Mouse (Mus musculus) neural tube, embryonic 13.5 days (tissue): Measurements from ENCODE around the gene Olfr60. TPM values are rescaled to one million over a fixed set of nuclear protein-coding genes. Genes with fewer than 3 reads are reported as not detected.

Experiments
- polyA plus RNA-seq: library from polyadenylated mRNA; unstranded; fragments of >200 nt; fragmentation: Nextera tagmentation; extraction: Ambion mirVana; gene quantifications from 2 replicates; pipeline ENCODE4 v1.2.1, GENCODE M21; 2015

The Olfr60 gene
- polyA plus RNA-seq, 1 experiment from 2014 or later: not detected

Other genes starting within 250 kb of the Olfr60 start
- 9.7 and 11.4 TPM in 2 replicates for gene Paox, start 245.9 kb downstream of the Olfr60 start, polyA plus RNA-seq
- gene Echs1, start 245.2 kb downstream of the Olfr60 start, polyA plus RNA-seq: 125 and 132 TPM in 2 replicates
- gene Mtg1, start 224.1 kb downstream of the Olfr60 start, polyA plus RNA-seq: 28.2 and 31.7 TPM in 2 replicates
- gene Sprn, start 206.8 kb downstream of the Olfr60 start, polyA plus RNA-seq: 9.4 and 13.1 TPM in 2 replicates
- gene Olfr522, start 196.9 kb downstream of the Olfr60 start, polyA plus RNA-seq: not detected in 2 replicates
- gene Olfr523, start 188.5 kb downstream of the Olfr60 start, polyA plus RNA-seq: not detected in 2 replicates
- gene Olfr524, start 155.7 kb downstream of the Olfr60 start, polyA plus RNA-seq: not detected in 2 replicates
- gene Cd163l1, start 143.4 kb downstream of the Olfr60 start, polyA plus RNA-seq: not detected in 2 replicates
- not detected in 2 replicates for gene 5830411N06Rik, start 114.4 kb downstream of the Olfr60 start, polyA plus RNA-seq
- not detected in 2 replicates for gene Olfr525, start 40.8 kb downstream of the Olfr60 start, polyA plus RNA-seq
- gene Olfr527, start 27.7 kb downstream of the Olfr60 start, polyA plus RNA-seq: not detected in 2 replicates
- gene Olfr530, start 14.7 kb upstream of the Olfr60 start, polyA plus RNA-seq: not detected in 2 replicates
- gene Olfr531, start 41.2 kb upstream of the Olfr60 start, polyA plus RNA-seq: not detected in 2 replicates
- gene Olfr532, start 60.0 kb upstream of the Olfr60 start, polyA plus RNA-seq: not detected in 2 replicates
- not detected in 2 replicates for gene Olfr533, start 101.7 kb upstream of the Olfr60 start, polyA plus RNA-seq
- gene Olfr535, start 122.5 kb upstream of the Olfr60 start, polyA plus RNA-seq: not detected in 2 replicates
- gene Olfr536, start 145.7 kb upstream of the Olfr60 start, polyA plus RNA-seq: not detected in 2 replicates
- gene Olfr538, start 206.2 kb upstream of the Olfr60 start, polyA plus RNA-seq: not detected in 2 replicates
- gene Olfr46, start 239.6 kb upstream of the Olfr60 start, polyA plus RNA-seq: not detected in 2 replicates